Mouse (Mus musculus) urinary bladder, postnatal 14 days (tissue): ENCODE results near the gene Olfr507.
"Not testable (repeated sequence)": the region's sequence is repeated elsewhere in the genome, so short reads cannot be mapped to it uniquely, and the experiment has no call there.

ENCODE experiments used
- DNase-seq: peaks from one replicate; pipeline ENCODE4 v3.0.0; 2021; ENCODE audit warnings: low spot score

The Olfr507 gene

GRCm38 (mm10) chr7:108621514-108621913, at the start of gene Olfr507:
Gene Olfr507, plus strand, starts transcription at chr7:108621814.
- DNase-seq, result no peak

DNA sequence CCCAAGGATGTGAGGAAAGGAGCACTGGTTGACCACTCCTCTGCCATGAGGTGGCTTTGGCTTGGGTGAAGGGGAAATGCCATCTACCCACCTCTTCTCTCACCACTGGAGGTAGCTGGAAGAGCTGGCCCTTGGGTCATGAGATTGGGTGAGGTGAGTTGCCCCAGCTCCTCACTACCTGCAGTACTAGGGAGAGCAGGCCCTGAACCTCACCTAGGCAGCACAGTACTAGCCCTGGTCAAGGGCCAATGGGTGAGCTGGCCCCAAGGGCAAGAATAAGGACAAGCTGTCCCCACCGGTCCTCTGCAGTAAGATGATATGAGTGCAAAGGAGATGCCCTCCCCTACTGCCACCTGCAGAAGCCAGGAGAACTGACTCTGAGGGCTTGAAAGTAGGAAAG, 31.8 kb upstream of the Olfr507 start:
- DNase-seq, result no peak

DNA sequence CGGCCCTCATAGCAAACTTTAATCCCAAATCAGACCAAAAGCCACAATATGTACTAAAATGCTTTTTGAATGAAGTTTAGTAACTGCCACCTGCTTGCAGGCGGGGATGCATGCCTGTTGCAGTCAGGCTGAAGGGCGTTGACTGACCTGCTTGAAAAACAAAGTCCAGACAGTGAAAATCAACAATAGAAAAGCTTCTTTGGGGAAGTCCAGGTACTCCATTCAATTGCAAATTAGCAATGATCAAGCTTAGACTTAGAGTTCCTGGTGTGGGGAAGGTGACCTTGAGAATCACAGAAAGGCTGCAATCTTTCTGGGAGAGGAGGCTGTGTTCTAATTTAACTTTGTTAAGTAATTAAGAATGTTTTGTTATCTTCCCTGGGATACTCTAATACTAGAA, 19.7 kb upstream of the Olfr507 start:
- not testable (repeated sequence) for DNase-seq

DNA sequence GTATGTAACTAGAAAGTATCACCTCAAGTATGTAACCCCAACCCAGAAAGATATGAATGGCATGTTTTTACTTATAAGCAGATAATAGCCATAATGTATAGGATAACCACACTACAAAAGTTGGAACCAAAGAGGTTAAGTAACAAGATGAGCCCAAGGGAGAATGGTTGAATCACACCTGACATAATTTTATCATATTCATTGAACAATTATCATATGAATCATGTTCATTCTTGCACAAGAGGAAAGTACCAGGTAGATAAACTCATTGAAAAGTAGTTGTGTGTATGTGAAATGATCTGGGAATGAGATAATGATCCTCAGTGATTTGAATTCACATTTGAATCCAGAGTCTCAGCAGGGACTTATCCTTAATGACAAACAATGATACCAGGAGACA, 11.1 kb upstream of the Olfr507 start, which contains the start of gene Olfr506:
Olfr506 (plus strand) TSS at position 301 of the 400 bp plus-strand sequence.
- no peak for DNase-seq

- DNase-seq, result no peak
These were observed 7.5 kb upstream of the Olfr507 start for GRCm38 (mm10) chr7:108614110-108614509.

DNA sequence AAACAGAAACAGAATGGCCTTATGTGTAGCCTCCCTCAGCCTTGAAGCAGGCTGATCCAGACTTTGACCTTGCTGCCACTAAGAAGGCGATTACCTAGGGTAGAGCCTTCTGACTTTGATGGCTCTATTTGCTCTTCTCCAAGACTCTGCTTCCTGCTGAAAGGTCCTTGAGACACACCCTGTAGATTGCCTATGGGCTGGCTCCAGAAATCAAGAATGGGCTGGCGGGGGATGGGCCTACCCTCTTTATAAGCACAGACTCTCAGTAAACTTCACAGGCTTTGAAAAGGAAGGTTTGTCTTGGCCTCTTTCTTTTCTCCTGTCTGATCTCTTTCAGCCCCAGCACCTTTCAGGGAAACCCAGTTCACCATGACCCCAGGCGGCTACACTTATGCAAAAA, 4.8 kb upstream of the Olfr507 start:
- not testable (repeated sequence) for DNase-seq

GRCm38 (mm10) chr7:108629694-108630093, 8.1 kb downstream of the Olfr507 start, which contains the start of gene Olfr508:
Gene Olfr508, plus strand, starts transcription at chr7:108629994.
- DNase-seq, result no peak

DNA sequence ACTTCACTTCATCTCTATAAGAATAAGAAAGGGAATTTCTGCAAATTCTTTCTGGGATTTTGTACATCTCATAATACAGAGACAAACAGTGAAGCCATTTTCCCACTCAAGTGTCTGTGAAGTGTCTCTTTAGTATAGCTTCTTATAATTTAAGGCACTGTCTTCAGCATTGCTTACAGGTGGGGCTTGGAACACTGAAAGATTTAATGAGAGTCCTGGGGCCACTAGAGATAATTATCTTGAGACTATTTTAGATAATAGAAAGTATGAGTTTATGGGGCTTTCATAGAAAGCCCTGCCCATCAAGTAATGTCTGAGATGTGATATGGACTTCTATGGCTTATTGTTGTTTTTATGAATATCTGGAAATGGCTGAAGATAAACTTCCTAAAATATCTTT, 30.2 kb downstream of the Olfr507 start, which contains the start of gene Olfr509:
Olfr509 (minus strand) TSS at position 101 of the 400 bp plus-strand sequence.
- DNase-seq, result no peak

- DNase-seq, result no peak
These were observed 40.8 kb downstream of the Olfr507 start for GRCm38 (mm10) chr7:108662419-108662818.

DNA sequence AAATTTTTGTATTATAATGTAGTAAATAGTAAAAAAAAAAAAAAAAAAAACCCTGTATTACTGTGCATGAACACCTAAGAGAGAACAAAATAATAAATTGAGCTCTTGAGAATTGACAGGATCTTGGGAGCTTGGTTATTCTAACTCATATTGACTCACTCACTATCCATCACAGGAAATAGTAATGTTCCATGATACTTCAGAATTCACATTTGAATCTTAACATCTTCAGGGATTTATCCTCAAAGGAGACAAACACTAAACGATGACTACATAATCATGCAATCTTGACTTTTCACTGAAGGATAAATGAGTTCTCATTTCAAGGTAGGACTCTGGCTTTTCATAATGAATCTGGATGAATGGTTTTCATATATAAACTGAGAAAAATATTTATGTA, 44.5 kb downstream of the Olfr507 start, which contains the start of gene Olfr510:
Olfr510 (plus strand) TSS at position 301 of the 400 bp plus-strand sequence.
- no peak for DNase-seq

GRCm38 (mm10) chr7:108671058-108671457, 49.4 kb downstream of the Olfr507 start:
- no peak for DNase-seq
